Mouse (Mus musculus): Measurements from ENCODE around the gene Zfp503. TPM values are rescaled to one million over a fixed set of nuclear protein-coding genes. Genes with fewer than 3 reads are reported as not detected.

The Zfp503 gene
- 2.1 and 2.7 TPM in 2 replicates for polyA plus RNA-seq (2012; ENCODE audit: low replicate concordance)

DNA sequence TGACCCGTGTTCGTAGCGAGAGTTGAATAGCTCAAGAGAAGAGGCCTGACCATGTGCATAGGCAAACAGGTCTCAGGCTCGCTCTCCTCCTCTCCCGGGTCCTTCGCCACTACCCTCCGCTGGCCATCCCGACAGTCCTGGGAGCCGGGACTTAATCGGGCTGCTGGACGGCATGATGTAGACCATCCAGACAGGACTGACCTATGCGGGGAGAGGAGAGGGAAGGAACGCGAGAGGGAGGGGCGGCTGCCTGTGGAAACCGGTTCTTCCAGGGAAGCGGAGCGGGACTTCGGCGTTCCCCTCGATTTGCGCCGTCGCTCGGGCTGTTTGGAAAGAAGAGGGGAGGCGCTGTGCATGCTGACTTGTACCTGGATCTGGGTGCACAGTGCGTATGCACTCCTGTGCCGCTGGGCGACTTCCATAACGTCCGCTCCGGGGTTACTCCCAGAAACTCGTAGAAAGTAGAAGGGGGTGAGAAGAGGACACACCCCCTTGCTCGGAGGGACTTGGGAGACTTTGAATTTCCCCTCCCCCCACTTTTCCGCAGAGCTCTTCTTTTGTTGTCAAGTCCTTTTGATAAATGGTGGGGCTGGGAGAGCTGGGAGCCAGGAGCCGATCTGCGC lies at the start of gene Zfp503:
Gene Zfp503, minus strand, starts transcription at position 311 of the 623 bp plus-strand sequence.

DNA sequence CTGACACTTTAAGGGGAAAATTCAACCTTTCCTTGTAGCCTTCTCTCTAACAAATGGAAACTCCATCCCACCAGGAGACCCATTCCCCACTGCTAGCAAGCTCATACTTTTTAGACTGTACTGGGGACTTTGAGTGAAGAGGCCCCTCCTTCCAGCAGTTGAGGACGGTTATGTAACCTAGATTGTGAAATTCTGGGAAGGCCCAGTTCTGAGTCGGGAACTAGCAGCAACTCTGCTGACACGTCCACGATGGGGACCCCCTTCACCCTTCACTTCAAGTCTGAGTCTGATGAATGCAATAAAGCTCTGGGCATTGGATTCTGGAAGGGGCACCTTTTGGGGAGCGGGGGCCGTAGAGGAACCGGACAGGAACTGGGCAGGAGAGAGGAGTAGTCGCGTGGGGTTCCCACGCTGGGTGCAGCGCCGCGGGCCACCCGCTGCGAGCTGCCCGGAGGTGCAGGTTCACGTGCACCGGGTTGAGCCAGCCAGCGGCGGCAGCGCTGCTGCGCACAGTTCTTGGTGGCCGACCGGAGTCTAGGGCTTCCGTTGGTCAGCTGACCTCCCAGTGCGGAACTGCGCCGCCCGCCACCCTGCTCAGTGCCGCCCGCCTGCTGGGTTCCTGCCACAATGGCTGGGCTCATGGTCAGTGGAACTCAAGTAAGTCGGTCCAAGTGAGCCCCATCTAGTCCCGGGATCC lies 30.0 kb upstream of the Zfp503 start, which contains the start of gene Lrmda:
Gene Lrmda, plus strand, starts transcription at position 461 of the 697 bp plus-strand sequence.

Other genes with a start within 250 kb of the Zfp503 start
- gene Samd8, start 239.1 kb downstream of the Zfp503 start, polyA plus RNA-seq (2012; ENCODE audit: low replicate concordance), result 11.4 and 12.1 TPM in 2 replicates
- not detected in 2 replicates for gene Dusp13, start 238.4 kb downstream of the Zfp503 start, polyA plus RNA-seq (2012; ENCODE audit: low replicate concordance)
- 327 and 452 TPM in 2 replicates for gene Vdac2, start 164.4 kb downstream of the Zfp503 start, polyA plus RNA-seq (2012; ENCODE audit: low replicate concordance)
- 43.4 and 52.3 TPM in 2 replicates for gene Comtd1, start 140.6 kb downstream of the Zfp503 start, polyA plus RNA-seq (2012; ENCODE audit: low replicate concordance)
- not detected in 2 replicates for gene Lrmda, start 30.1 kb upstream of the Zfp503 start, polyA plus RNA-seq (2012; ENCODE audit: low replicate concordance)